In genomic region chr5:73641058-73641457, GRCm38 (mm10) we compare ENCODE assay signal across 37 mouse cellular contexts. TPM values are rescaled to one million over a fixed set of nuclear protein-coding genes. Genes with fewer than 3 reads are reported as not detected.
"Had no signal": no experiment of that assay in that cellular context is flagged by ENCODE, and none has a peak within 500 bp of the region (broad histone marks: within the 10 kb centered on the region; RNA-seq: fewer than 3 reads in every experiment).

No protein-coding gene starts in this region.

- H3K4me1 ChIP-seq: forebrain, embryonic 12.5 days had no signal

- H3K4me3 ChIP-seq: embryonic facial prominence, embryonic 10.5 days; embryonic facial prominence, embryonic 12.5 days; embryonic facial prominence, embryonic 13.5 days; embryonic facial prominence, embryonic 15.5 days; erythroblast, embryonic 14.5 days; forebrain, embryonic 10.5 days; forebrain, embryonic 12.5 days; forebrain, embryonic 13.5 days; forebrain, embryonic 15.5 days; gastrocnemius, adult 2 months; heart, adult 2 months; heart, embryonic 10.5 days had no signal

- ATAC-seq: forebrain, embryonic 13.5 days; forebrain, embryonic 14.5 days; forebrain, embryonic 15.5 days; forebrain, embryonic 16.5 days; forebrain, postnatal 0 days had no signal

- H3K27me3 ChIP-seq: embryonic facial prominence, embryonic 12.5 days; embryonic facial prominence, embryonic 13.5 days; embryonic facial prominence, embryonic 15.5 days; forebrain, embryonic 13.5 days; forebrain, embryonic 15.5 days had no signal

- DNase-seq: cerebellum, adult 8-10 months; cerebellum, adult 9-10 months; cerebellum, adult 9-11 months; cerebellum, postnatal 10 days; cerebellum, postnatal 14 days; cerebellum, postnatal 25 days; cerebellum, postnatal 36 days; embryo, embryonic 11 days; forebrain, postnatal 0 days; gastrocnemius, adult 2 months; gastrocnemius, postnatal 10 days; gastrocnemius, postnatal 14 days; gastrocnemius, postnatal 25 days; heart, adult 11 months; heart, adult 18-20 months; heart, adult 2 months had no signal

- H3K9me3 ChIP-seq: embryonic facial prominence, embryonic 10.5 days; embryonic facial prominence, embryonic 12.5 days; embryonic facial prominence, embryonic 13.5 days; embryonic facial prominence, embryonic 15.5 days; forebrain, embryonic 10.5 days; forebrain, embryonic 12.5 days; forebrain, embryonic 13.5 days; forebrain, embryonic 15.5 days; heart, embryonic 10.5 days had no signal

- H3K27ac ChIP-seq: embryonic facial prominence, embryonic 10.5 days; embryonic facial prominence, embryonic 12.5 days; embryonic facial prominence, embryonic 13.5 days; embryonic facial prominence, embryonic 15.5 days; forebrain, embryonic 10.5 days; forebrain, embryonic 12.5 days; forebrain, embryonic 13.5 days; forebrain, embryonic 15.5 days; gastrocnemius, adult 2 months; heart, adult 2 months; heart, embryonic 10.5 days had no signal

- H3K9ac ChIP-seq: embryonic facial prominence, embryonic 12.5 days; embryonic facial prominence, embryonic 13.5 days; embryonic facial prominence, embryonic 15.5 days; forebrain, embryonic 12.5 days; forebrain, embryonic 13.5 days; forebrain, embryonic 15.5 days; forebrain, postnatal 0 days had no signal

RNA-seq across cellular contexts. Expression of gene Sgcb, which starts 6.5 kb away (rescaled TPM):
- polyA plus RNA-seq: erythroblast, embryonic 14.5 days had no signal

RNA-seq across cellular contexts. Expression of gene Lrrc66, which starts 8.7 kb away (rescaled TPM):
- total RNA-seq: gastrocnemius, adult 18-20 months; gastrocnemius, adult 2 months; gastrocnemius, adult 8-10 months; gastrocnemius, postnatal 10 days; gastrocnemius, postnatal 14 days; gastrocnemius, postnatal 25 days; heart, adult 18-20 months; heart, adult 2 months had no signal
- polyA plus RNA-seq: cortical plate, adult 2 months; embryonic facial prominence, embryonic 13.5 days; embryonic facial prominence, embryonic 14.5 days; embryonic facial prominence, embryonic 15.5 days; erythroblast, embryonic 14.5 days; forebrain, embryonic 10.5 days; forebrain, embryonic 11.5 days; forebrain, embryonic 12.5 days; forebrain, embryonic 13.5 days; forebrain, embryonic 14.5 days; forebrain, embryonic 15.5 days; forebrain, embryonic 16.5 days; forebrain, postnatal 0 days; gonadal fat pad, adult 2 months had no signal

RNA-seq across cellular contexts. Expression of gene Spata18, which starts 10.1 kb away (rescaled TPM):
- total RNA-seq: common myeloid progenitor, adult 5-6 weeks; gastrocnemius, adult 2 months; gastrocnemius, adult 8-10 months; gastrocnemius, postnatal 25 days; granulocyte monocyte progenitor cell, adult 5-6 weeks had no signal
- polyA plus RNA-seq: erythroblast, embryonic 14.5 days; forebrain, embryonic 10.5 days; frontal cortex, adult 2 months; heart, embryonic 10.5 days had no signal
